Mouse (Mus musculus) adrenal gland, adult 10 weeks (tissue): ENCODE data around the gene Vmn2r82. TPM values are rescaled to one million over a fixed set of nuclear protein-coding genes. Genes with fewer than 3 reads are reported as not detected.

Source experiments
- polyA plus RNA-seq: library from polyadenylated mRNA; stranded (reverse); fragments of 350-450 nt; fragmentation: Illumina TruSeq; extraction: RNeasy Lipid Tissue Mini Kit (QIAGEN cat#74804); gene quantifications from one replicate; pipeline ENCODE4 v1.2.3, GENCODE M21; 2014; ENCODE audit warnings: low read depth, low replicate concordance

Vmn2r82 gene
- not detected for polyA plus RNA-seq

GRCm38 (mm10) chr10:79356220-79356619 lies at the start of gene Vmn2r82:
TSS of gene Vmn2r82 (plus strand) at chr10:79356520.

Other genes with a start within 250 kb of the Vmn2r82 start
- not detected for gene Vmn2r80, start 207.8 kb upstream of the Vmn2r82 start, polyA plus RNA-seq
- not detected for gene Vmn2r81, start 108.8 kb upstream of the Vmn2r82 start, polyA plus RNA-seq
- gene Vmn2r83, start 112.2 kb downstream of the Vmn2r82 start, polyA plus RNA-seq = not detected
- gene Plpp2, start 177.3 kb downstream of the Vmn2r82 start, polyA plus RNA-seq = 1.7 TPM
- gene Mier2, start 198.7 kb downstream of the Vmn2r82 start, polyA plus RNA-seq = not detected
- gene Theg, start 230.8 kb downstream of the Vmn2r82 start, polyA plus RNA-seq = not detected